Comparison of ENCODE assay signal across 15 mouse cellular contexts in the genomic region with DNA sequence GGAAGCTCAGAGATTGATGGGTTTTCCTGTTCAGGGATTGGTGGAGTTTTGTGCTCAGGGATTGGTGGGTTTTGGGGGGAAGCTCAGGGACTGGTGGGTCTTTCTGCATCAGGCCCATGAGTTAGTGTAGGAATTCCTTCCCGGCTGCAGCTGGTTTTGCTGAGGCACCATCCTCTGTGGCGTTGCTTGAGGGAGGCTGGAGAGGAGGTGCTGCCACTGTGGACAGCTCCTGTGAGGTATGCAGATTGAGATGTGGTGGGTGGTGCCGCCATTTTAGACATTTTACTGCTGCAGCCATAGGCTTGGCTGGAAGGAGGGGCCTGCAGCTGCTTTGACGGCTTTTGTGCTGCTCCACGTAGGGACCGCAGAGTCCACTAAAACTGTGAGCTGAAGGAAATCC. TPM values are rescaled to one million over a fixed set of nuclear protein-coding genes. Genes with fewer than 3 reads are reported as not detected.
A peak's percentile ranks its signal among the peaks of the same experiment; 100 is the strongest.
DNase-seq lines count a peak whose midpoint lies in the region; ATAC-seq lines count a peak whose summit lies in the region.
"Had no signal": no experiment of that assay in that cellular context is flagged by ENCODE, and none has a peak within 500 bp of the region (broad histone marks: within the 10 kb centered on the region; RNA-seq: fewer than 3 reads in every experiment).

No protein-coding gene starts in this region.

- no peaks in the 10 kb centered on the region for H3K36me3 ChIP-seq in forebrain, embryonic 12.5 days (replicated peaks)
- no peaks in the 10 kb centered on the region for H3K36me3 ChIP-seq in forebrain, embryonic 16.5 days (ENCODE audit: control insufficient read depth, insufficient read depth)
- H3K36me3 ChIP-seq in midbrain, embryonic 10.5 days = no peaks in the 10 kb centered on the region
- no peaks in the 10 kb centered on the region for H3K36me3 ChIP-seq in midbrain, embryonic 11.5 days (ENCODE audit: control insufficient read depth, insufficient read depth, low read length)
- no peaks in the 10 kb centered on the region for H3K36me3 ChIP-seq in hindbrain, embryonic 15.5 days
- H3K36me3 ChIP-seq in neural tube, embryonic 15.5 days = no peaks in the 10 kb centered on the region
- H3K36me3 ChIP-seq: liver, embryonic 12.5 days; lung, embryonic 15.5 days had no signal

- H3K9ac ChIP-seq in forebrain, embryonic 12.5 days = no peak overlapping the region
- H3K9ac ChIP-seq in forebrain, embryonic 16.5 days (replicated peaks; ENCODE audit: low read depth, low read length) = no peak overlapping the region
- no peak overlapping the region for H3K9ac ChIP-seq in midbrain, embryonic 11.5 days (ENCODE audit: low read length)
- H3K9ac ChIP-seq in hindbrain, embryonic 15.5 days = no peak overlapping the region
- no peak overlapping the region for H3K9ac ChIP-seq in neural tube, embryonic 15.5 days (replicated peaks)
- H3K9ac ChIP-seq: liver, embryonic 12.5 days; lung, embryonic 15.5 days had no signal

- H3K4me2 ChIP-seq in forebrain, embryonic 12.5 days = no peak overlapping the region
- no peak overlapping the region for H3K4me2 ChIP-seq in forebrain, embryonic 16.5 days (ENCODE audit: low read length)
- H3K4me2 ChIP-seq in midbrain, embryonic 11.5 days = no peak overlapping the region
- H3K4me2 ChIP-seq in hindbrain, embryonic 15.5 days = no peak overlapping the region
- no peak overlapping the region for H3K4me2 ChIP-seq in neural tube, embryonic 15.5 days
- H3K4me2 ChIP-seq: liver, embryonic 12.5 days; lung, embryonic 15.5 days had no signal

- 87% methylated on average over 6 of the region's 6 CpGs for WGBS in forebrain, embryonic 12.5 days
- 94% methylated on average over 6 of the region's 6 CpGs for WGBS in forebrain, embryonic 16.5 days
- 91% methylated on average over 6 of the region's 6 CpGs for WGBS in midbrain, embryonic 10.5 days
- 87% methylated on average over 6 of the region's 6 CpGs for WGBS in midbrain, embryonic 11.5 days
- 84% methylated on average over 6 of the region's 6 CpGs for WGBS in hindbrain, embryonic 15.5 days
- WGBS in neural tube, embryonic 15.5 days = 81% methylated on average over 6 of the region's 6 CpGs

- H3K9me3 ChIP-seq in forebrain, embryonic 12.5 days = no peaks in the 10 kb centered on the region
- no peaks in the 10 kb centered on the region for H3K9me3 ChIP-seq in forebrain, embryonic 16.5 days (ENCODE audit: control insufficient read depth, low read length)
- no peaks in the 10 kb centered on the region for H3K9me3 ChIP-seq in midbrain, embryonic 10.5 days (replicated peaks)
- H3K9me3 ChIP-seq in midbrain, embryonic 11.5 days (ENCODE audit: control insufficient read depth, low read length) = no peaks in the 10 kb centered on the region
- no peaks in the 10 kb centered on the region for H3K9me3 ChIP-seq in hindbrain, embryonic 15.5 days
- H3K9me3 ChIP-seq in neural tube, embryonic 15.5 days (replicated peaks) = no peaks in the 10 kb centered on the region
- H3K9me3 ChIP-seq: liver, embryonic 12.5 days; lung, embryonic 15.5 days had no signal

- no peak for DNase-seq in midbrain, embryonic 10.5 days (ENCODE audit: low spot score)
- DNase-seq in midbrain, embryonic 11.5 days (ENCODE audit: low spot score, missing footprints) = no peak
- no peak for DNase-seq in layer of hippocampus, adult 9-11 months
- DNase-seq: adrenal gland, adult 2 months; kidney, adult 2 months; spleen, adult 18-20 months had no signal

- H3K27me3 ChIP-seq in forebrain, embryonic 12.5 days = no peaks in the 10 kb centered on the region
- no peaks in the 10 kb centered on the region for H3K27me3 ChIP-seq in forebrain, embryonic 16.5 days (replicated peaks; ENCODE audit: control insufficient read depth, insufficient read depth, low read length)
- H3K27me3 ChIP-seq in midbrain, embryonic 10.5 days (ENCODE audit: low read depth, poor library complexity, severe bottlenecking) = peaks cover under 1% of the 10 kb centered on the region; the same call in 1 of the 2 replicates
- H3K27me3 ChIP-seq in midbrain, embryonic 11.5 days (ENCODE audit: control insufficient read depth, insufficient read depth, low read length) = no peaks in the 10 kb centered on the region; the same call in 1 of the 2 replicates
- H3K27me3 ChIP-seq in hindbrain, embryonic 15.5 days = no peaks in the 10 kb centered on the region
- no peaks in the 10 kb centered on the region for H3K27me3 ChIP-seq in neural tube, embryonic 15.5 days (replicated peaks)
- H3K27me3 ChIP-seq: liver, embryonic 12.5 days; lung, embryonic 15.5 days had no signal

- H3K4me3 ChIP-seq in forebrain, embryonic 12.5 days (replicated peaks) = no peak overlapping the region
- H3K4me3 ChIP-seq in forebrain, embryonic 16.5 days (replicated peaks; ENCODE audit: low read length) = no peak overlapping the region
- H3K4me3 ChIP-seq in midbrain, embryonic 10.5 days = no peak overlapping the region
- H3K4me3 ChIP-seq in midbrain, embryonic 11.5 days (ENCODE audit: low read depth, low read length) = no peak overlapping the region
- no peak overlapping the region for H3K4me3 ChIP-seq in hindbrain, embryonic 15.5 days
- H3K4me3 ChIP-seq in neural tube, embryonic 15.5 days (replicated peaks) = no peak overlapping the region
- H3K4me3 ChIP-seq: liver, embryonic 12.5 days; lung, embryonic 15.5 days had no signal

- 0 out of 2 replicates have a peak overlapping the region, but pooled peaks have one; percentile 88 for H3K27ac ChIP-seq in forebrain, embryonic 12.5 days
- no peak overlapping the region for H3K27ac ChIP-seq in forebrain, embryonic 16.5 days (ENCODE audit: low read length)
- peak overlapping the region; percentile 73; the same call in 1 of the 2 replicates for H3K27ac ChIP-seq in midbrain, embryonic 10.5 days (replicated peaks)
- H3K27ac ChIP-seq in midbrain, embryonic 11.5 days (ENCODE audit: low read depth, low read length) = no peak overlapping the region
- H3K27ac ChIP-seq in hindbrain, embryonic 15.5 days (replicated peaks) = peak overlapping the region; percentile 84
- peak overlapping the region; percentile 84 for H3K27ac ChIP-seq in neural tube, embryonic 15.5 days (replicated peaks)
- H3K27ac ChIP-seq: liver, embryonic 12.5 days; lung, embryonic 15.5 days had no signal

- peaks cover 43% of the 10 kb centered on the region for H3K4me1 ChIP-seq in forebrain, embryonic 12.5 days
- H3K4me1 ChIP-seq in forebrain, embryonic 16.5 days (replicated peaks; ENCODE audit: control insufficient read depth, insufficient read depth, low read length) = peaks cover 40% of the 10 kb centered on the region
- H3K4me1 ChIP-seq in midbrain, embryonic 10.5 days = peaks cover 45% of the 10 kb centered on the region
- H3K4me1 ChIP-seq in midbrain, embryonic 11.5 days (ENCODE audit: control insufficient read depth, insufficient read depth, low read length) = peaks cover 28% of the 10 kb centered on the region
- peaks cover 50% of the 10 kb centered on the region for H3K4me1 ChIP-seq in hindbrain, embryonic 15.5 days (replicated peaks)
- peaks cover 48% of the 10 kb centered on the region for H3K4me1 ChIP-seq in neural tube, embryonic 15.5 days

- ATAC-seq in forebrain, embryonic 12.5 days (ENCODE audit: low FRiP score) = no peak
- ATAC-seq in forebrain, embryonic 16.5 days = no peak
- ATAC-seq in midbrain, embryonic 11.5 days (ENCODE audit: low FRiP score) = no peak
- no peak for ATAC-seq in hindbrain, embryonic 15.5 days (ENCODE audit: low FRiP score, low read depth)
- no peak for ATAC-seq in neural tube, embryonic 15.5 days (ENCODE audit: low FRiP score)
- ATAC-seq in erythroid progenitor cell, adult 5-6 weeks (replicated peaks; ENCODE audit: low FRiP score, poor library complexity, severe bottlenecking) = no peak
- ATAC-seq: liver, embryonic 12.5 days had no signal

RNA-seq across cellular contexts. Expression of gene 4933407L21Rik, which starts 1.1 kb away (rescaled TPM):
- 2.4 and 3.7 TPM in 2 replicates for polyA plus RNA-seq in forebrain, embryonic 12.5 days (2016; fragmentation: Nextera tagmentation; extraction: Ambion mirVana)
- polyA plus RNA-seq in forebrain, embryonic 16.5 days (2015; fragmentation: Nextera tagmentation; extraction: Ambion mirVana) = 3.6 and 5.6 TPM in 2 replicates
- 0.20 and 1.0 TPM in 2 replicates for polyA plus RNA-seq in midbrain, embryonic 10.5 days (2016; fragmentation: Nextera tagmentation; extraction: Ambion mirVana)
- 0.36 and 0.97 TPM in 2 replicates for polyA plus RNA-seq in midbrain, embryonic 11.5 days (2014; fragmentation: Nextera tagmentation; extraction: Ambion mirVana)
- 7.1 and 7.7 TPM in 2 replicates for polyA plus RNA-seq in hindbrain, embryonic 15.5 days (2015; fragmentation: Nextera tagmentation; extraction: Ambion mirVana)
- 6.7 and 6.8 TPM in 2 replicates for polyA plus RNA-seq in neural tube, embryonic 15.5 days (2015; fragmentation: Nextera tagmentation; extraction: Ambion mirVana)
- not detected in 2 replicates for total RNA-seq in erythroid progenitor cell, adult 5-6 weeks (2015; ENCODE audit: low replicate concordance)
- total RNA-seq in erythroid progenitor cell, adult 5-6 weeks (2017; ENCODE audit: low replicate concordance) = not detected in 2 replicates
- total RNA-seq: granulocyte monocyte progenitor cell, adult 5-6 weeks had no signal
- polyA plus RNA-seq: adrenal gland, adult 2 months; liver, embryonic 12.5 days had no signal

RNA-seq across cellular contexts. Expression of gene Gpr55, which starts 31.4 kb away (rescaled TPM):
- polyA plus RNA-seq in forebrain, embryonic 12.5 days (2016; fragmentation: Nextera tagmentation; extraction: Ambion mirVana) = 0.05 TPM in 1 of 2 replicates, not detected in the other
- polyA plus RNA-seq in forebrain, embryonic 16.5 days (2015; fragmentation: Nextera tagmentation; extraction: Ambion mirVana) = 0.16 TPM in 1 of 2 replicates, not detected in the other
- not detected in 2 replicates for polyA plus RNA-seq in midbrain, embryonic 10.5 days (2016; fragmentation: Nextera tagmentation; extraction: Ambion mirVana)
- polyA plus RNA-seq in midbrain, embryonic 11.5 days (2014; fragmentation: Nextera tagmentation; extraction: Ambion mirVana) = not detected in 2 replicates
- 0.17 and 0.25 TPM in 2 replicates for polyA plus RNA-seq in hindbrain, embryonic 15.5 days (2015; fragmentation: Nextera tagmentation; extraction: Ambion mirVana)
- 0.10 and 0.19 TPM in 2 replicates for polyA plus RNA-seq in neural tube, embryonic 15.5 days (2015; fragmentation: Nextera tagmentation; extraction: Ambion mirVana)
- not detected in 2 replicates for total RNA-seq in erythroid progenitor cell, adult 5-6 weeks (2015; ENCODE audit: low replicate concordance)
- 0.39 TPM in 1 of 2 replicates, not detected in the other for total RNA-seq in erythroid progenitor cell, adult 5-6 weeks (2017; ENCODE audit: low replicate concordance)
- total RNA-seq: granulocyte monocyte progenitor cell, adult 5-6 weeks; left cerebral cortex, postnatal 36 days had no signal
- polyA plus RNA-seq: kidney, adult 2 months; liver, embryonic 12.5 days had no signal

RNA-seq across cellular contexts. Expression of gene Itm2c, which starts 35.3 kb away (rescaled TPM):
- 116 and 119 TPM in 2 replicates for polyA plus RNA-seq in forebrain, embryonic 12.5 days (2016; fragmentation: Nextera tagmentation; extraction: Ambion mirVana)
- polyA plus RNA-seq in forebrain, embryonic 16.5 days (2015; fragmentation: Nextera tagmentation; extraction: Ambion mirVana) = 146 and 166 TPM in 2 replicates
- 121 and 137 TPM in 2 replicates for polyA plus RNA-seq in midbrain, embryonic 10.5 days (2016; fragmentation: Nextera tagmentation; extraction: Ambion mirVana)
- polyA plus RNA-seq in midbrain, embryonic 11.5 days (2014; fragmentation: Nextera tagmentation; extraction: Ambion mirVana) = 78.1 and 78.7 TPM in 2 replicates
- polyA plus RNA-seq in hindbrain, embryonic 15.5 days (2015; fragmentation: Nextera tagmentation; extraction: Ambion mirVana) = 204 TPM in 2 replicates
- 185 and 211 TPM in 2 replicates for polyA plus RNA-seq in neural tube, embryonic 15.5 days (2015; fragmentation: Nextera tagmentation; extraction: Ambion mirVana)
- 3.4 and 9.4 TPM in 2 replicates for total RNA-seq in erythroid progenitor cell, adult 5-6 weeks (2015; ENCODE audit: low replicate concordance)
- 6.3 and 12.1 TPM in 2 replicates for total RNA-seq in erythroid progenitor cell, adult 5-6 weeks (2017; ENCODE audit: low replicate concordance)

Comparison
In these comparisons a context has a peak if more than half of its experiments do, and no peak if none do; other contexts are left out.
1. H3K27ac ChIP-seq: peak in forebrain, embryonic 12.5 days (single experiment), midbrain, embryonic 10.5 days (single experiment), hindbrain, embryonic 15.5 days (single experiment) and neural tube, embryonic 15.5 days (single experiment); none in forebrain, embryonic 16.5 days (single experiment) and midbrain, embryonic 11.5 days (single experiment).